Mouse (Mus musculus) gastrocnemius, adult 2 months (tissue): ENCODE results near the gene Sergef. TPM values are rescaled to one million over a fixed set of nuclear protein-coding genes. Genes with fewer than 3 reads are reported as not detected.

ENCODE experiments used
- DNase-seq: peaks from one replicate; pipeline ENCODE4 v3.0.0; 2022
- H3K27ac ChIP-seq: fragments of 200-600 bp; 2 replicates; pipeline ENCODE4 v1.8.1; 2022; ENCODE audit warnings: mild to moderate bottlenecking
- H3K4me3 ChIP-seq: fragments of 200-600 bp; 2 replicates; pipeline ENCODE4 v1.8.1; 2022; ENCODE audit warnings: mild to moderate bottlenecking, moderate library complexity
- CTCF ChIP-seq: fragments of 200-600 bp; IDR thresholded peaks from 2 replicates; pipeline ENCODE4 v1.8.1; 2022; ENCODE audit warnings: antibody characterized with exemption, mild to moderate bottlenecking, moderate library complexity
- intact Hi-C: fragments of 180-260 bp; cut with DNase I; formaldehyde crosslinking; loops from one replicate; pipeline ENCODE4 v1.15.1; 2025
- total RNA-seq, 2 experiments: library from RNA; stranded (reverse); gene quantifications; 2 replicates each; pipeline ENCODE4 v1.2.3; 2021

Gene Sergef
- total RNA-seq, 2 experiments from 2014 or later: 2.1 to 3.5 TPM

GRCm38 (mm10) chr7:46648431-46649140 is 9.0 kb upstream of the Sergef start:
- DNase-seq: no peak
- Histone ChIP-seq H3K27ac (no peak overlapping the region), H3K4me3 (no peak overlapping the region)
- TF ChIP-seq CTCF: no peak
- intact Hi-C loops: no loop called here

- Histone ChIP-seq H3K4me3 (no peak overlapping the region), H3K27ac (no peak overlapping the region)
- intact Hi-C loops: no loop called here
- peak; percentile 24; the same call in 1 of the 2 replicates for TF ChIP-seq CTCF
- peak; percentile 27 for DNase-seq
Observed at GRCm38 (mm10) chr7:46643172-46643571, 3.6 kb upstream of the Sergef start.

GRCm38 (mm10) chr7:46640062-46640461 is 455 bp upstream of the Sergef start:
- DNase-seq: no peak
- H3K4me3 ChIP-seq: peak overlapping the region; percentile 82
- intact Hi-C loops: no loop called here
- TF ChIP-seq CTCF: no peak
- peak overlapping the region; percentile 81 for H3K27ac ChIP-seq

- Histone ChIP-seq H3K4me3 (peak overlapping the region; percentile 82), H3K27ac (peak overlapping the region; percentile 81)
- intact Hi-C loops: no loop called here
- DNase-seq: peak; percentile 20
- TF ChIP-seq CTCF: no peak
Observed at GRCm38 (mm10) chr7:46638889-46639691, 517 bp downstream of the Sergef start.

GRCm38 (mm10) chr7:46628375-46628975 is 11.1 kb downstream of the Sergef start:
- peak; percentile 20; the same call in 1 of the 2 replicates for TF ChIP-seq CTCF
- 0 out of 2 replicates have a peak overlapping the region, but pooled peaks have one; percentile 1 for H3K27ac ChIP-seq
- intact Hi-C loops: no loop called here
- no peak overlapping the region for H3K4me3 ChIP-seq
- no peak for DNase-seq

GRCm38 (mm10) chr7:46623979-46624378 is 15.6 kb downstream of the Sergef start:
- TF ChIP-seq CTCF: no peak
- Histone ChIP-seq H3K27ac (no peak overlapping the region), H3K4me3 (no peak overlapping the region)
- intact Hi-C loops: no loop called here
- no peak for DNase-seq

GRCm38 (mm10) chr7:46618416-46619110 is 21.0 kb downstream of the Sergef start:
- Histone ChIP-seq H3K27ac (no peak overlapping the region), H3K4me3 (no peak overlapping the region)
- intact Hi-C loops: no loop called here
- no peak for DNase-seq
- no peak for TF ChIP-seq CTCF

- no peak for TF ChIP-seq CTCF
- peak; percentile 30 for DNase-seq
- Histone ChIP-seq H3K4me3 (no peak overlapping the region), H3K27ac (peak overlapping the region; percentile 89)
- intact Hi-C loops: no loop called here
Observed at GRCm38 (mm10) chr7:46616429-46617005, 23.1 kb downstream of the Sergef start.

- peak; percentile 66 for DNase-seq
- intact Hi-C loops: no loop called here
- no peak for TF ChIP-seq CTCF
- Histone ChIP-seq H3K27ac (peak overlapping the region; percentile 89), H3K4me3 (no peak overlapping the region)
Observed at GRCm38 (mm10) chr7:46615256-46615977, 24.2 kb downstream of the Sergef start.

- DNase-seq: no peak
- no peak for TF ChIP-seq CTCF
- intact Hi-C loops: no loop called here
- no peak overlapping the region for H3K27ac ChIP-seq
- H3K4me3 ChIP-seq: no peak overlapping the region
Observed at GRCm38 (mm10) chr7:46614263-46614662, 25.3 kb downstream of the Sergef start.

GRCm38 (mm10) chr7:46613091-46613490 is 26.5 kb downstream of the Sergef start:
- H3K4me3 ChIP-seq: no peak overlapping the region
- intact Hi-C loops: no loop called here
- no peak overlapping the region for H3K27ac ChIP-seq
- no peak for DNase-seq
- no peak for TF ChIP-seq CTCF
